14 mouse cellular contexts compared by ENCODE assay signal in the genomic region with DNA sequence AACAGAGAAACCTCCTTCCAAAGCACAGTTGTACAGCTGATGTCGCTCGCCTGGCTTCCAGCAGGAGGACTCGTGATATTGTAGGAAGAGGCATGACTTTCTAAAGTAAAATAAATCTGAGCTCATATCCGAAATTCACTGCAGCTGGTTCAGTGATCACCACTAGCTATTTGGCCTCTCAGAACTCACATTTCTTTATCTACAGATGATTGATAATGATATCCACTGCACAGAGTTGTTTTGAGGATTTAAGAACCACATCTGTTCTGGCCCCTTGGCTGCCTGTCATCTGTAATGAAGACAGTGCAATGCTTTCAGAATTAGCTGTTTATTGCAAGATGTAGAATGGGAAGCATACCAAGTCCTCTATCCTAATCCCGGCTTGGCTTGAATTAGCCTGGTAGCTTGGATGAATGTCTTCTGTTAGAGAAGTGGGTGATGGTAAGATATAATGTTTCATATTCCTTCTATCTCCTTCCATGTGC. TPM values are rescaled to one million over a fixed set of nuclear protein-coding genes. Genes with fewer than 3 reads are reported as not detected.
DNase-seq lines count a peak whose midpoint lies in the region; ATAC-seq lines count a peak whose summit lies in the region.
"Had no signal": no experiment of that assay in that cellular context is flagged by ENCODE, and none has a peak within 500 bp of the region (broad histone marks: within the 10 kb centered on the region; RNA-seq: fewer than 3 reads in every experiment).

No protein-coding gene starts in this region.

- no peaks in the 10 kb centered on the region for H3K4me1 ChIP-seq in midbrain, embryonic 15.5 days

- H3K4me2 ChIP-seq in midbrain, embryonic 15.5 days = no peak overlapping the region
- H3K4me2 ChIP-seq: embryonic facial prominence, embryonic 13.5 days had no signal

- intact Hi-C loops in left cerebral cortex, postnatal 10 days (cut with DNase I) = no loop called here

- H3K36me3 ChIP-seq in midbrain, embryonic 15.5 days (replicated peaks) = no peaks in the 10 kb centered on the region
- H3K36me3 ChIP-seq: embryonic facial prominence, embryonic 13.5 days had no signal

- no peak overlapping the region for H3K4me3 ChIP-seq in midbrain, embryonic 15.5 days
- H3K4me3 ChIP-seq: embryonic facial prominence, embryonic 13.5 days had no signal

- no peak overlapping the region for H3K27ac ChIP-seq in midbrain, embryonic 15.5 days
- H3K27ac ChIP-seq: embryonic facial prominence, embryonic 13.5 days had no signal

- ATAC-seq in midbrain, embryonic 15.5 days (replicated peaks) = no peak
- ATAC-seq: liver, postnatal 0 days had no signal

- DNase-seq in layer of hippocampus, adult 11-12 months (ENCODE audit: low spot score) = peak; percentile 38
- DNase-seq in layer of hippocampus, postnatal 25 days (ENCODE audit: extremely low spot score in 1 of 2, low spot score in 1 of 2) = no peak
- peak; percentile 70 for DNase-seq in right cerebral cortex, adult 18-20 months
- DNase-seq in right cerebral cortex, postnatal 4 days = no peak
- DNase-seq in left cerebral cortex, postnatal 10 days (ENCODE audit: extremely low spot score in 1 of 2, low spot score in 2 of 2) = peak; percentile 31 to 43
- DNase-seq in telencephalon, adult 2 months (ENCODE audit: low read depth, low spot score) = peak; percentile 86
- no peak for DNase-seq in urinary bladder, adult 18-20 months (ENCODE audit: low spot score in 2 of 2)
- DNase-seq: cerebellum, adult 2 months; kidney, adult 11 months; liver, postnatal 0 days had no signal

- 83% methylated on average over 5 of the region's 5 CpGs for WGBS in midbrain, embryonic 15.5 days

- no peaks in the 10 kb centered on the region for H3K27me3 ChIP-seq in midbrain, embryonic 15.5 days (replicated peaks)
- H3K27me3 ChIP-seq: embryonic facial prominence, embryonic 13.5 days had no signal

- no peaks in the 10 kb centered on the region for H3K9me3 ChIP-seq in midbrain, embryonic 15.5 days
- H3K9me3 ChIP-seq: embryonic facial prominence, embryonic 13.5 days had no signal

- no peak overlapping the region for H3K9ac ChIP-seq in midbrain, embryonic 15.5 days
- H3K9ac ChIP-seq: embryonic facial prominence, embryonic 13.5 days; liver, postnatal 0 days had no signal

RNA-seq across cellular contexts. Expression of a gene that starts 45.3 kb away (rescaled TPM):
- total RNA-seq in layer of hippocampus, postnatal 25 days (2021) = 10 to 100 TPM; 25.2 to 25.7 TPM
- total RNA-seq in left cerebral cortex, postnatal 10 days (2021) = 10 to 100 TPM in 1 of 2 experiments, 1 to 10 TPM in 1; 7.8 to 11.0 TPM
- polyA plus RNA-seq in midbrain, embryonic 15.5 days (2015; fragmentation: Nextera tagmentation; extraction: Ambion mirVana) = 3.3 and 4.4 TPM in 2 replicates
- total RNA-seq: monocyte, adult 5-6 weeks had no signal
- polyA plus RNA-seq: embryonic facial prominence, embryonic 13.5 days; liver, postnatal 0 days; spleen, adult 2 months had no signal

Comparison
In these comparisons a context has a peak if more than half of its experiments do, and no peak if none do; other contexts are left out.
1. DNase-seq: peak in layer of hippocampus, adult 11-12 months (single experiment), right cerebral cortex, adult 18-20 months (single experiment), left cerebral cortex, postnatal 10 days (2 of 2) and telencephalon, adult 2 months (single experiment); none in layer of hippocampus, postnatal 25 days (0 of 2), right cerebral cortex, postnatal 4 days (single experiment) and urinary bladder, adult 18-20 months (0 of 2).